Mouse (Mus musculus) kidney, adult 2 months (tissue): ENCODE data around the gene Plcb2.

Experiments
- CTCF ChIP-seq: fragments of 200-500 bp; conservative IDR thresholded peaks from 2 replicates; pipeline ENCODE4 v1.5.1; 2011; ENCODE audit warnings: low read depth, mild to moderate bottlenecking, control low read depth, low read length, moderate library complexity, mixed read lengths; ENCODE audit not compliant: insufficient read depth, insufficient read length
- POLR2A ChIP-seq: fragments of 200-500 bp; IDR thresholded peaks from one replicate; pipeline ENCODE4 v1.6.1; 2011; ENCODE audit warnings: low read depth, low read length, control low read depth

GRCm38 (mm10) chr2:118731981-118732380 is 3.7 kb upstream of the Plcb2 start:
- TF ChIP-seq CTCF = no peak
- no peak for TF ChIP-seq POLR2A
